Mouse (Mus musculus) ES-CJ7 (cell line): ENCODE measurements at regions not wholly inside any gene's neighbourhood (a gene's known extent, or its start where the extent isn't known, plus 50 kb on each side); places are given as distances from the start of the nearest gene placed in this dataset.
A peak's percentile ranks its signal among the peaks of the same experiment; 100 is the strongest.

Experiments used
- DNase-seq: peaks from one replicate; pipeline ENCODE4 v3.0.0; 2011; ENCODE audit warnings: low read depth, low spot score

DNA sequence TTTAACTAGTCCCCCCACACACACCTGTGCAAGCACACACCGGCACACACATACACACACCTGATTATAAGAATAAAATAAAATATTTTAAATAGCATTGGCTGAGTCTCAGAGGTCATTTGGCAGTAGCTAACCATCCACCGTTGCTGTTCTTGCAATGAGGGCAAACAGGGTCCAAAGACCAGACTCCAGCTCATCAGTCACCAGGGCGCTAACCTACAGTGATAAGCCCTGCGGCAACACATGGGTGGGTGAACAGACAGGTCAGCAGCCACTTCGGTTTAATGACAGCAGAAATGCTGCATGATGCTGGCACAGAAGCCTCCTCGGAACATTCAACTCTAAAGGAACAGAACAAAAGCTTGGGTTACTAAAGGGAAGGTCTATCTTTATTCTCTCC, 54.9 kb downstream of the Tas2r134 start:
- DNase-seq = no peak

DNA sequence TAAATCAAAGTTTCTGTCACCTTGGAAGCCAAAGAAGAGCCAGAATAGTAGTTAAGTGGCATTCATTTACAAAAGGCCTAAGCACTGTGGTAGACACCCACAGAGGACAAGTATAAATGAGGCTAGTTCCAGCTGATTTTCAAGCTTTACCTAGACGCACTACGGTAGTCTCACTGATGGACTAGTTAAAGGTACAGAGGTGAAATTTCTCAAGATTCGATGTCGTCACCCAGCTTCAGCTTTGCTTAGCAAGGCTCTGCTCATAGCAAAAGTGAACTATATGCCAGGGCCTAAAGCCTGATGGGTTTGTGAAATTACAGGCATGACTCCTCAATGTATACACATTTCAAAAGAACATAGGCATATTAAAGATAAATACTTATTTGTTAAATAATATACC, 55.4 kb downstream of the Tas2r134 start:
- no peak for DNase-seq

DNA sequence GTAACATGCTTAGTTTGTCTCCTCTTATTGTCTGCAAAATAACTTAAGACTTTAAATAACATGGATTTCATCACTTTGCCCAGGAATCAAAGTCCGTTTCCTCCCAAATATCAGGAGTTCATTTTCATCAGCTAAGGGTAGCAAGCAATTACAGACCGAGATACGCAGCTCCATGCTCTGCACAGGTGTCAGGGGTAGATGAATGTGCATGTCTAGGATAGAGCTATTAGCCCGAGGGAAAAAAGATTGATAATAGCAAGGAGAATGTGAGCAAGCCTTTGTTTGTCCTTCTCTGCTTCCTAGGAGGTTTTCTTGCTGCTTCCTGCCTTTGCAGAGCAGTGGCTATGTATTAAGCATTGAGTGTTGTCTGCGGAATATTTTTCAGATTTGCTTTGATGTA, 77.8 kb downstream of the Tas2r134 start:
- DNase-seq = no peak

DNA sequence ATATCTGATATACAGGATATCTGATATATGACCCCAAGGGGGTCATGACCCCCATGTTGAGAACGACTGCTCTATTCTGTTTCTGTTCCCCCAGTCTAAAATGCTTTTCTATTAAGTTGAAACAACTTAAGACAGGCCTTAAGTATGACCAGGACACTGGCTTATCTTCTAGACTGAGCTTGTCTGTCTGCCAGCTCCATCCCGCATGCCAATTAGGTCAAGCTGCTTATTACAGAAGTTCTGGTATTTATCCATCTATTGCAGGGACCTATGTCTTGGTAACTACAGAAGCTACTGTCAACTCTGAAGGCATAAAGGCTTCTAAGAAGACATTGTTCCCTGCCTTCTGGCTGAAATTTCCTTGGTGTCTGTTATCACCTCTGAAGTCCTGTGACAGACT, 81.4 kb downstream of the Tas2r134 start:
- DNase-seq = no peak

DNA sequence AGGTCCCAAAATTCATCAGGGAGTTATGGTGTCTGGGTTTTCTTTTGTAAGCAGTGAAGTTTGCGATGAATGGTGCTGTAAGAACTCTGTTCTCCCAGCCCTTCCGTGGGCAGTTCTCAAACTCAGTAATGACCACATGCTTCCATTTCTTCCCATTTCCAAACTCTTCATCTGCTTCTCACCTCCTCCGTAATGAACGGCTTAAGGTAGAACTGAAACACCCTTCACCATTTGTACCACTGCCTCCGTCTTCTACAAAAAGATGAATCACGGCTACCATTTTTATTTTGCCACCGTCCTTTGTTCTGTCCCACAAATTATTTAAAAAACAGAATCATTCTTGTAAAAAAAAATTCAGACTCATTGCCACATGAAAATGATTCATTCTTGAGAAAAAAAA, 85.3 kb downstream of the Tas2r134 start:
- no peak for DNase-seq

DNA sequence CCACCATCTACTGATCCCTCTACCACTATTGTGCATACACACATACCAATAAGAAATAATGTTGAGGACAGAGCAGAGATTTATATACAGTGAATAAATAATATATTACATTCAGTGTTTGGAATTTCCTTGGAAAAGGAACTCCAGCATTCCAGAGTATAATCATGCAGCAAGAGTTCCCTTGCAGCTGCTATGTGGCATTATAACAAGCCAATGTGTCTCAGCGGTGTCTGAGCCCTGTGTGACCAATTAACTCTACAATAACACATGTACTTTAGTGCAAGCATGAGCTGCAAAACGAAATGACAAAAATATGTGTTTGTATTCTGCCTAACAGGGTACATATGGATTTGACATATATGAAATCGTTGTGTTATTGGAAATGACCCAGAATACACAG, 103.5 kb downstream of the Tas2r134 start:
- no peak for DNase-seq

DNA sequence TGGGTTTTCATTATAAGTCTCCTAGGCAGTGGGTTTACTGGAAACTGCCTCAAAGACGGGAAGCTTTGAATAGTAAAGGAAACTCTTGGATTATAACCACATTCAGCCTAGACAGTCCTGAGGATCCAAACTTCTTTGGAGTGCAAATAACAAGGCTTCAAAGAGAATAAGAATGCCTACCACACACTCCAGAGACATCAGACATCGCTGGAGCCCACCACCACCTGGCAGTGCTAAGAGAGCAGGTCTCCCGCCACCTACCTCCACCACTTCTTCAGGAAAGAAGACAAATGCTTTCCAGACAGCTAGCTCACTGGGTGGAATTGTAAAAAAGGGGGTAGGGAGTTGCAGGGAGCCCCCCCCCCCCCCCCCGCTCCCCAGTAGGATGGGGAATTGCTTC, 104.4 kb downstream of the Tas2r134 start:
- no peak for DNase-seq

DNA sequence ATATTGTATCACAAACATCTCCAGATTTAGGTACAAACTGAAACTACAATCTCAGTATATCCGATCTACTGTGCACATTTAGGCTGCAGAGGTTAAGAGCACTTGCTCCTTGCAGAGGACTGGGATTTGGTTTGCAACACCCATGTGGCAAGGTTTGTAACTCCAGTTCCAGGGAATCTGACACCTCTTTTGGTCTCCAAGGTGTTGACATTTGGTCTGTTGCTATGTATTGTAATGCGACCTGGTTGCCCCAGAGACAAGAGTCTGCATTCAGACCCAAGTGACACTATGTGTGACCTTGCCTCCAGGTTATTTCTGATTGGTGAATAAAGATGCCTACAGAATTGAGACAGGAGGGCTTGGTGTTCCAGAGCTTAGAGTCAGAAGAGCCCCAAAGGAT, 105.0 kb downstream of the Tas2r134 start:
- peak; percentile 58 for DNase-seq

DNA sequence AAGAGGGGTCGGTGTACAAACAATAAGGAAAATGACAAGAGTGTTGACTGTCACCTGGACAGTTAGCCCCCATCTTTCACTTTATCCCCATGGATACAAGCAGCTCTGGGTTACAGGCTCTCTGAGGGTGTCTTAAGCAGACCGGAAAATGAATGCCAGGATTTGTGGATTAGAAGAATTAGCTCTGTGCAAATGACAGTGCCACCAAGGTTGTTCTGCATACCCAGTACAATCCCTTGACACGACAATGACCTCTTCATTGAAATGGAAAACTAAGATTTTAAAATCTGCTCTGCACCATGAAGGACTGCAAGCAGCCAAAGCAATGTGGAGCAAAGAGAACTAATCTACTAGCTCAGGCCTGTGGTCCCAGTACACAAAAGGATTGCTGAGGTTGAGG, 105.9 kb downstream of the Tas2r134 start:
- DNase-seq = no peak

DNA sequence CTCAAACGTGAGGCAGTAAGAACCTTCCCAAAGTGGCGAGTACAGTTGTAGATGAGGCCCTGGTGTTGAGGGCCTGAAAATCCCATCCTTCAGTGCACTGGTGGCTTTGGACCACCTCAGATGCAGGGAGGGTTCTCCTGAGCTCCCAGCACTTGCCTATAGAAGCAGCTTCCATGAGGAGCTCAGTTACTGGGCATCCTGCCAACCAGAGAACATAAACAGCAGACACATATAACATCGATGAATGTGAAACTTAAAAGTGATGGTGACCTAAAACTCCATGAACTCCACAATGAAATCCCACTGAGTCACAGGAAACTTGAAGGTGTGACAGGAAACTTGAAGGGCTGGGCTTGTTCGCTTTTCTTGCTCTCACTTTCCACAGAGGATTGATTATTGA, 109.1 kb downstream of the Tas2r134 start:
- no peak for DNase-seq

DNA sequence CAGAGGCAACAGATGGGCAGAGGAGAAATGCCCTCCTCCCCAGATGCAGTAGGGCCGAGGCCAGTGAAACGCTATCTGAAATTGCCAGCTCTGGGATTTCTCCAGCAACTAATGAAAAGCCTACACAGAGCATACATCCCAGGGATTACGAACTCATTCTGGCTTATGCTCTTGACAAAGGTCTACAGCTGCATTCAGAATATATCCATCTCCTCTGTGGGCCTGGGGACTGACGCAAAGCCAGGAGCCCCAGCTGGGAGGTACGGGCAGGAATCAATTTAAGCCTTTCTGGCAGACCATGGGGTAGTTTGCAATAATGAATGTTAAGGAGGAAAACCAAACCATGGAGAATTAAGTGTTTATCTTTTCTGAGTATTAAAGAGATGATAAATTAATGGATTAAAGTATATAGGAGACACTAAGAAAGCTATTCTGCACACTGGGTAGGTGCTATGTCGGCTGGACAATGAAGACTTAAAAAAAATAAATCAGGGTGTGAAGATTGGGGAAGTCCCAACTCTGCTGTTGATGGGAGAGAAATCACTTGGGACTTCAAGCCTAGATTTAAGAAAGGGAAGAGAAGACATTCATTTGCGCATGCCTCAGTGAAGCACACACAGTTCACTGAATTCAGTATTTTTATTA, 120.5 kb downstream of the Tas2r134 start:
- DNase-seq = no peak

DNA sequence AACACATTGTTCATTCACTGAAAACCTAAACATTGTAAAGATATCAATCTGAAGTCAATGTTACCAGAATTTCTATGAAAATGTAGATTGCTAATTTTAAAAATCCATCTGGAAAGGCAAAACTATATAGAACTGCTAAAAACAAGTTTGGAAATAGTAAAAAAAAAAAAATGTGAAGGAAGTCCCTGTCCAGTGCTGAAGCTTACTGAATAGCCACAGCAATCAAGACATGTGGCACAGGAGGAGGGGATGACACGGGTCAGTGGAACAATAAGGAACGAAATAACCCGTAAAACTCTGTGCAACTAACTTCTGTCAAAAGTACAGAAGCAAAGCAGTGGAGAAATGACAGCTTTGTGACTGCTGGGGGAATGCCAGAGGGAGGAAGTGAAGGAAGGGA, 121.9 kb downstream of the Tas2r134 start:
- no peak for DNase-seq

DNA sequence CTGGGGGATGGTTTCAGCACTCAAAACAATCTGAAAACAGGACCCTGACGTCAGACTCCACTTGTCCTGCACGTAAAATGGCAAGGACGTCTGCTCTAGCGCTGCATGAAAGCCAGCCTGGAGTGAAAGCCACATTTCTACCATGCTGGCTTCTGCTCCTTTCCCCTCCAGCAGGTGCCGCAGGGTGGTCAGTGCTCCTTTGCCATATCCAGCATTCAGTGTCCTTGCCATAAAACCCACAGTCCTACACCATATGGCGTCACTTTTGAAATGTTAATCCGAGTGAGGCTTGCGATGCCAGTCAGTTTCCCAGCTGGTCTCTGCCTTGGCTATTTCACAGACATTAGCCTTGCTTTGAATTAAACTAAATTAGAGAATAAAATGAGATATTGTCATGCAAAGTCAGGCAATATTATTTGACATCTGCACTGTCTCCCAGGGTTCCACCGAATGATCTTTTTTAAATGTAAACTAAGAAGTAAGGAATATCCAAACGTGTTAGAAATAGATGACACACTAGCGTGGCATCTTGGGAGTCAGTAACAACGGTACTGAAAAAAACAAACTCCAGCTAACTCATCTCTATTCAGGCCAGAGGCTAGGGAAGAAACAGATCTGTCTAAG, 125.7 kb downstream of the Tas2r134 start:
- peak; percentile 31 for DNase-seq

DNA sequence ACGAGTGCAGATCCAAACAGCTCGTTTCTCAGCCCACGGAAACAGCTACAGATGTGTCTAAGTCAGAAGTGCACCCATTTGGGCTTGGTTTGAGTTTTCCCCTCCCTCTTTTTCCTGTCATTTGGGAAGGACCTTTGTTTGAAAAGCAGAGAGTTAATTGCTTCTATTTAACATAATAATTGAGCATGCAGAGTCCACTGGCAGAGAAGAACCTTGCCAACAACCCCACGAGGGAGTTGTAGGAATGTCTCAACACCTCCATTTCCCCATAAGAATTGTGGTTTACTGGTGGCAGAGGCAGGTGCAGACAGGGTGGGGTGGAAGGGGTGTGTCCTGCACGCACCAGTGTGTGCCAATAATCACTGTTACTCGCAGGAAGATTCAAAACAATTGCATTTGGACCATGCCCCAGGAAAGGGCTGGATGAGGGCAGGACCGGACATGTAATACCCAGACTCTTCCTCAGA, 126.3 kb downstream of the Tas2r134 start:
- DNase-seq = peak; percentile 85

DNA sequence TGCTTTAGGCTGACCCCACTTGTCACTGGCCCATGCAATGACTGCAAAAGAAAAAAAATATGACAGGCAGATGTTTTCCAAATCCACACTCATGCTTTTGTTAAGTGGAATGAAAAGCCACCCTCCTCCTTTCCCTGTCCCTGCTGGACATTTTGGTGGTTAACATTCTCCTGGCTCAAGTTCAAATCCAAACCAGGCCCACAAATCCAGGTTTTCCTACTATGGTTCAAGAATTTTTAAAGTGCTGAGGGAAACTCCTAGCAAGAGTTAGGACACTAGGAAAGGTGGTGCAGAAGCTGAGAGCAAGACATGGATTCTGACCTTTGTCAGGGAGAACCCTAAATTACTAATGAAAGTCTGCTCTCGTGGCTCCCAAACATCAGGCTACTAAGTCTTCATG, 130.1 kb downstream of the Tas2r134 start:
- DNase-seq = no peak

DNA sequence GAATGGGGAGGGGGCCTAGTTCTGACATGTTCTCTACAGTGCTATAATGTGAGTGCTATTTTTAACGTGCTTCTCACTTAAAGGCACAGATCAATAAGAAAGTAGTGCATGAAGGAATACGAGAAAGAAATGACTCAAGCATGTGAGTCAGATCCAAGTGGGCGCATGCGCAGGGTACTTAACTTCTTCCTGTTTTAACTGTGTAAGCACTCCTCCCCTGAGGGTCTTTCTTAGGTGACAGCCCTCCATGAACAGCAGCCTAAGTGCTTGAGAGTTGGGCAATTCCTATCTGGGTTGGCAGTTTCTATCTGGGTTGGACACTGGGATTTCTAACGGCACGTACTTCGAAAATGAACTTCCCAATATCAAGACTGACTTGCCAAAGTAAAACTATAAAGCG, 130.8 kb downstream of the Tas2r134 start:
- DNase-seq = no peak

DNA sequence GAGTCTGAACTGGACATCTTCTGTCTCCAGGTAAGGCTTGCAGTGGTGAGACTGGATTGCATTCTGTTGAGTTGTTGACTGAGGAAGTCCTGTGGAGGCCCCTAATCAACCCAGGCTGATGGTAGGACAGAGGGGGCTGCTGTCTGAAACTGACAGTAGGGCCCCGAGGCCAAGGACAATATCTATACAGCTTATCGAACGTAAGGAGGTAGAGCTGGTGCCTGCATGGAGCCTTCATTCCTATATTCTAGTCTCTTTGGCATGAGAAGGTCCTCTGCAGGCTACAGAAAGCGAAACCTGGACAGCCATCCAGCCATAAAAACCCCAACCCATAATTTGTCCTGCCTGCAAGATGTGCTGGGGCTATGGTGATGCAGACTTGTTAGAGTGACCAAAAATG, 135.6 kb downstream of the Tas2r134 start:
- no peak for DNase-seq

DNA sequence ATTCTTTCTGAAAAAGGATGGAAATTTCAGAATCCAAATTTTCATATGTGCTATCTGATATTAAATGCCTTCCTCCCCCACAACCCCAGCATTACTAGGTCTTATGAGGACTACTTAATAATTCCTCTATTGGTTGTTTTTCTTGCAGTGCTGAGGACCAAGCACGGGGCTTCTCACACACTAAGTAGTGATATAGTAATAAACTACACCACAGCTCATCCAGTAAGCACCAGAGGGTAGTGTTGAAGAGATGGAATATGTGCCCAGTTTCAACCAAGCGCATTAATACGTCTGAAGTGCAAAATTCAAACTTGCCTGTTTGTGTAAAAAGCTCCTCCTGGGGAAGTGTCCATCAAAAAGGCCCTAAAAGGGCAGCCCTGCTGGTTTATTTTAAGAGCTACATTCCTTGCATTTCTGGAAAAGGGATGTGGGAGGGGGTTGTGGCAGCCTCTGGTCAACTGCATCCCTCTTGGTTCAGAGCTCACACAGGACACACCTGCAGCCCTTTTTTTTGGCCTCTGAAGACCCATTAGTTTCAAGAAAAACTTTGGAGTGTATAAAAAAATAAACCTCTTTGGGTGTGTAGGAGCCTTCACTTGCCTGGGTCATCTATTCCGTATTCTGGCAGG, 140.3 kb downstream of the Tas2r134 start:
- no peak for DNase-seq

DNA sequence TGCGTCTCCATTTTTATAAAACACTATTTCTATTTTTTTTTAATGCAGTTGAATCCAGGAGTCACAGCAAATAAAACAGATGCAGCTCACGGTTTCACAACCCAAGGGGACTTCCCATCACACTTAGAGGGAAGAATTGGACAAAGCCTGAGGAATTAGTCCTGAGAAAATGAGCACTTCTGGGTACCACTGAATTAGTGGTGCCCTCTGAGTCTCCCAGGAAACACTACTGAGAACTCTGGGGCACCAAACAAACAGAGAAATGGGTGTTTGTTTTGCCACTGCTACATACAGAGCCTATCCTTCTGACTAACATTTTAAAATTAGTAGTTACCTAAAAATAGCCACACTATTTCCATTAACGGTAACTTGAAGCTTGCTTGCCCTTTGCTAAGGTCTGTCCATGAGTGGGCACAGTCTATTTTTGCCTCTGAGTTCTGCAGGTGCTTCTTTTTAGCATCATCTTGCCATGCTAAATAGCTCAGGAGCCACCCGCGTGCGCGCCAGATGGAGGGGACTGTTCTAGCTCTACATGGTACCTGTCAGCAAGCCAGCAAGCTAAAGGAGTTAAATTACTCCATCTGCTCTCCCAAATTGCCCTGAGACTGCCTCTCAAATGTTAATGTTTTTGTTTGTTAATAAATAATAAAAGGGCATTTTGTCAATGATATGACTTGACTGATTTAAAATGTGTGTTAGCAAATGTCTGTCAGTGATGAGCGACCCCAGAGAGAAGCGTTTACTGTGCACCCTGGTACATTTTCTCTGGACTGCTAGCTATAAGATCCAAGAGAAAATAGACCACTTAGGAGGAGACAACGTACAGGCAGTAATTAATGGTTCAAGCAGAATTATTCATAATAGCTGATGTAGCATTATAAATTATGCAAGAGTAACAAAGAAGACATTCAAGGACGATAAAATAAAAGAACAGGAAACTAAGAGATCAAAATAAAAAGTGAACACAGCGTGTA, 141.3 kb downstream of the Tas2r134 start:
- DNase-seq = no peak

DNA sequence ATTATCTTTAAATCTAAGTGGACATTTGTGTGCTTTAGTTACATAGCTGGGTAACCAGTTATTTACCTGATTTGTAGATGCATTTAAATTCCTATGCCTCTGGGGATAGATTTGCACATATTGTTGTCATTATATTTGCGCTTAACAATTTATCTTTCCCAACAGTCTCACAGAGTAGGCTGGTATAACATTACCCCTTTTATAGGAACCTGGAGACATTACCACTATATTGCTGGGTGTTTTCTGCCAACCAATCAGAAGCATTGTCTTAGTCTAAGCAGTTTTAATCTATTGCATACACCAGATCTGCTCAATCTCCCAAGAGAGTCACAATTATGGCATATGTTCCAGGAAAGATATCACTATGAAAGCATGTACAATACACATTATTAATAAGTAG, 149.8 kb downstream of the Rbm43 start:
- no peak for DNase-seq

DNA sequence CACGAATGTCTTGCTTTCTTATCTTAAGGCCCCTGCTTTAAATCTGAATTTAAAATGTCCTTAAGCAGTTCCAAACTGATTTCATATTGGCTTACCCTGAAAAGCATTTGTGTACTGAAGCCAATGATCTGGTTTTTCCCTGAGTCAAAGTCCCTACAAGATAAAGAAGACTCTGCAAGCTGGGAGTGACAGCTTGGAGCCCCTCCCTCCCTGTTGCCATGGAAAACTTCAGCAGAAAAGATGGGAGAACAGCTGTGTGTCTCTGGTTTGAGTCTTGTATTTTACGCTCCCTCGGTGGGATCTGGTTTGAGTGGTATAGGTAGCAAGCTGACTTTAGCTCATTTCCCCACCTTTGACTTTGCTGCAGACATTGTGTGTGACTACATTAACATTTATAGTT, 146.1 kb downstream of the Rbm43 start:
- no peak for DNase-seq

DNA sequence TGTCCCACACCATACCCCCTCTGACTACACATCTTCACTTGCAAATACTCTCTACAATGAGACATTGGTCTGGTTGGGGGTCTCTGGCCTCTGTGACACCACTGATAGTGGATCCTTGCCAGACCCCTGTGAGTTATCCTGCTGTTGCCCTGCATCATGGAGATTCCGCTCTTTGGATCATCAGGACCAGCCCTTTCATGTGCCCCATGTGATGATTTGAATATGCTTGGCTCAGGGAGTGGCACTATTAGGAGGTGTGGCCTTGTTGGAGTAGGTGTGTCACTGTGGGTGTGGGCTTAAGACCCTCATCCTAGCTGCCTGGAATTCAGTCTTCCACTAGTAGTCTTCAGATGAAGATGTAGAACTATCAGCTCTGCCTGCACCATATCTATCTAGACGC, 141.7 kb downstream of the Rbm43 start:
- peak; percentile 27 for DNase-seq
